Mouse (Mus musculus): ENCODE results near the gene Kank3. TPM values are rescaled to one million over a fixed set of nuclear protein-coding genes. Genes with fewer than 3 reads are reported as not detected.

Gene Kank3
- polyA plus RNA-seq, 1 experiment from 2014 or later, result 65.1 TPM

GRCm38 (mm10) chr17:33851331-33851730, 41.0 kb downstream of the Kank3 start:
- TF ChIP-seq CTCF (IDR thresholded peaks at IDR 0.05; ENCODE audit: low read depth), result no peak
- DNase-seq (no peak), ATAC-seq (ENCODE audit: insufficient read depth) (no peak)
- Histone ChIP-seq H3K9ac (no peak overlapping the region), H3K9me3 (ENCODE audit: low read depth, low read length) (no peaks in the 10 kb centered on the region), H3K36me3 (ENCODE audit: insufficient read depth) (peaks cover 17% of the 10 kb centered on the region), H3K4me1 (ENCODE audit: insufficient read depth) (no peaks in the 10 kb centered on the region), H3K4me2 (no peak overlapping the region), H3K27me3 (ENCODE audit: insufficient read depth, low read length) (no peaks in the 10 kb centered on the region), H3K4me3 (ENCODE audit: low read depth, low read length) (no peak overlapping the region), H3K27ac (ENCODE audit: low read depth) (no peak overlapping the region)
- 44% methylated on average over 1 of the region's 1 CpGs for WGBS

- H3K27me3 ChIP-seq (ENCODE audit: insufficient read depth, low read length), result no peaks in the 10 kb centered on the region
- H3K9ac ChIP-seq, result no peak overlapping the region
- H3K9me3 ChIP-seq (ENCODE audit: low read depth, low read length), result no peaks in the 10 kb centered on the region
- H3K4me2 ChIP-seq, result no peak overlapping the region
- 89% methylated on average over 4 of the region's 4 CpGs for WGBS
- H3K4me1 ChIP-seq (ENCODE audit: insufficient read depth), result no peaks in the 10 kb centered on the region
- no peak overlapping the region for H3K4me3 ChIP-seq (ENCODE audit: low read depth, low read length)
- H3K36me3 ChIP-seq (ENCODE audit: insufficient read depth), result no peaks in the 10 kb centered on the region
- no peak for TF ChIP-seq CTCF (IDR thresholded peaks at IDR 0.05; ENCODE audit: low read depth)
- ATAC-seq (ENCODE audit: insufficient read depth) (no peak), DNase-seq (no peak)
- H3K27ac ChIP-seq (ENCODE audit: low read depth), result no peak overlapping the region
These were observed 47.5 kb downstream of the Kank3 start for GRCm38 (mm10) chr17:33857816-33858215.

GRCm38 (mm10) chr17:33865330-33866030, 55.2 kb downstream of the Kank3 start:
- no peaks in the 10 kb centered on the region for H3K4me1 ChIP-seq (ENCODE audit: insufficient read depth)
- H3K4me3 ChIP-seq (ENCODE audit: low read depth, low read length), result no peak overlapping the region

More at GRCm38 (mm10) chr17:33865330-33866030, 55.2 kb downstream of the Kank3 start:
- no peak overlapping the region for H3K27ac ChIP-seq (ENCODE audit: low read depth)
- H3K27me3 ChIP-seq (ENCODE audit: insufficient read depth, low read length), result no peaks in the 10 kb centered on the region
- DNase-seq, result peak; percentile 60
- peak; percentile 44 for TF ChIP-seq CTCF (IDR thresholded peaks at IDR 0.05; ENCODE audit: low read depth)
- no peaks in the 10 kb centered on the region for H3K9me3 ChIP-seq (ENCODE audit: low read depth, low read length)
- no peak overlapping the region for H3K9ac ChIP-seq
- WGBS, result 30% methylated on average over 9 of the region's 9 CpGs
- H3K4me2 ChIP-seq, result no peak overlapping the region
- ATAC-seq (ENCODE audit: insufficient read depth), result no peak
- H3K36me3 ChIP-seq (ENCODE audit: insufficient read depth), result no peaks in the 10 kb centered on the region

Other genes starting within 250 kb of the Kank3 start
- 68.6 and 74.0 TPM in 2 replicates for gene Zfp414, start 181.4 kb upstream of the Kank3 start, polyA plus RNA-seq (2014; fragmentation: Nextera tagmentation; extraction: Ambion mirVana)
- 0.55 and 1.6 TPM in 2 replicates for gene Pram1, start 172.5 kb upstream of the Kank3 start, polyA plus RNA-seq (2014; fragmentation: Nextera tagmentation; extraction: Ambion mirVana)
- 407 and 411 TPM in 2 replicates for gene Hnrnpm, start 123.7 kb upstream of the Kank3 start, polyA plus RNA-seq (2014; fragmentation: Nextera tagmentation; extraction: Ambion mirVana)
- 45.3 and 46.4 TPM in 2 replicates for gene March2, start 91.8 kb upstream of the Kank3 start, polyA plus RNA-seq (2014; fragmentation: Nextera tagmentation; extraction: Ambion mirVana)
- 241 and 278 TPM in 2 replicates for gene Rab11b, start 50.0 kb upstream of the Kank3 start, polyA plus RNA-seq (2014; fragmentation: Nextera tagmentation; extraction: Ambion mirVana)
- 31.9 and 35.4 TPM in 2 replicates for gene Angptl4, start 28.7 kb upstream of the Kank3 start, polyA plus RNA-seq (2014; fragmentation: Nextera tagmentation; extraction: Ambion mirVana)
- 1,180 and 1,276 TPM in 2 replicates for gene Rps28, start 14.0 kb downstream of the Kank3 start, polyA plus RNA-seq (2014; fragmentation: Nextera tagmentation; extraction: Ambion mirVana)
- 470 and 474 TPM in 2 replicates for gene Ndufa7, start 14.1 kb downstream of the Kank3 start, polyA plus RNA-seq (2014; fragmentation: Nextera tagmentation; extraction: Ambion mirVana)
- gene Cd320, start 32.6 kb downstream of the Kank3 start, polyA plus RNA-seq (2014; fragmentation: Nextera tagmentation; extraction: Ambion mirVana), result 71.1 and 76.3 TPM in 2 replicates
- not detected in 2 replicates for gene Gm7029, start 63.3 kb downstream of the Kank3 start, polyA plus RNA-seq (2014; fragmentation: Nextera tagmentation; extraction: Ambion mirVana)
- gene Kifc1, start 80.1 kb downstream of the Kank3 start, polyA plus RNA-seq (2014; fragmentation: Nextera tagmentation; extraction: Ambion mirVana), result 8.3 and 9.3 TPM in 2 replicates
- 0.32 TPM in 1 of 2 replicates, not detected in the other for gene Platr17, start 94.6 kb downstream of the Kank3 start, polyA plus RNA-seq (2014; fragmentation: Nextera tagmentation; extraction: Ambion mirVana)
- 39.3 and 47.1 TPM in 2 replicates for gene Daxx, start 98.9 kb downstream of the Kank3 start, polyA plus RNA-seq (2014; fragmentation: Nextera tagmentation; extraction: Ambion mirVana)
- 30.1 and 31.4 TPM in 2 replicates for gene Tapbp, start 105.4 kb downstream of the Kank3 start, polyA plus RNA-seq (2014; fragmentation: Nextera tagmentation; extraction: Ambion mirVana)
- 11.1 and 13.2 TPM in 2 replicates for gene Zbtb22, start 105.4 kb downstream of the Kank3 start, polyA plus RNA-seq (2014; fragmentation: Nextera tagmentation; extraction: Ambion mirVana)
- gene Rgl2, start 119.0 kb downstream of the Kank3 start, polyA plus RNA-seq (2014; fragmentation: Nextera tagmentation; extraction: Ambion mirVana), result 38.2 and 49.1 TPM in 2 replicates
- gene Pfdn6, start 129.8 kb downstream of the Kank3 start, polyA plus RNA-seq (2014; fragmentation: Nextera tagmentation; extraction: Ambion mirVana), result 142 and 145 TPM in 2 replicates
- gene Wdr46, start 130.1 kb downstream of the Kank3 start, polyA plus RNA-seq (2014; fragmentation: Nextera tagmentation; extraction: Ambion mirVana), result 29.5 and 37.2 TPM in 2 replicates
- 2.3 and 2.6 TPM in 2 replicates for gene B3galt4, start 141.0 kb downstream of the Kank3 start, polyA plus RNA-seq (2014; fragmentation: Nextera tagmentation; extraction: Ambion mirVana)
- gene Vps52, start 145.3 kb downstream of the Kank3 start, polyA plus RNA-seq (2014; fragmentation: Nextera tagmentation; extraction: Ambion mirVana), result 34.2 and 34.8 TPM in 2 replicates
- 2,038 and 2,085 TPM in 2 replicates for gene Rps18, start 145.5 kb downstream of the Kank3 start, polyA plus RNA-seq (2014; fragmentation: Nextera tagmentation; extraction: Ambion mirVana)
- gene H2-K1, start 189.8 kb downstream of the Kank3 start, polyA plus RNA-seq (2014; fragmentation: Nextera tagmentation; extraction: Ambion mirVana), result 24.4 and 32.9 TPM in 2 replicates
- gene Ring1, start 214.2 kb downstream of the Kank3 start, polyA plus RNA-seq (2014; fragmentation: Nextera tagmentation; extraction: Ambion mirVana), result 5.6 and 6.6 TPM in 2 replicates
- 35.9 and 40.6 TPM in 2 replicates for gene H2-Ke6, start 217.5 kb downstream of the Kank3 start, polyA plus RNA-seq (2014; fragmentation: Nextera tagmentation; extraction: Ambion mirVana)
- 102 and 105 TPM in 2 replicates for gene Slc39a7, start 221.2 kb downstream of the Kank3 start, polyA plus RNA-seq (2014; fragmentation: Nextera tagmentation; extraction: Ambion mirVana)
- 30.3 and 35.3 TPM in 2 replicates for gene Rxrb, start 221.3 kb downstream of the Kank3 start, polyA plus RNA-seq (2014; fragmentation: Nextera tagmentation; extraction: Ambion mirVana)
- 4.3 and 5.0 TPM in 2 replicates for gene Col11a2, start 228.9 kb downstream of the Kank3 start, polyA plus RNA-seq (2014; fragmentation: Nextera tagmentation; extraction: Ambion mirVana)